Mouse (Mus musculus): ENCODE data around the gene Trrap.

DNA sequence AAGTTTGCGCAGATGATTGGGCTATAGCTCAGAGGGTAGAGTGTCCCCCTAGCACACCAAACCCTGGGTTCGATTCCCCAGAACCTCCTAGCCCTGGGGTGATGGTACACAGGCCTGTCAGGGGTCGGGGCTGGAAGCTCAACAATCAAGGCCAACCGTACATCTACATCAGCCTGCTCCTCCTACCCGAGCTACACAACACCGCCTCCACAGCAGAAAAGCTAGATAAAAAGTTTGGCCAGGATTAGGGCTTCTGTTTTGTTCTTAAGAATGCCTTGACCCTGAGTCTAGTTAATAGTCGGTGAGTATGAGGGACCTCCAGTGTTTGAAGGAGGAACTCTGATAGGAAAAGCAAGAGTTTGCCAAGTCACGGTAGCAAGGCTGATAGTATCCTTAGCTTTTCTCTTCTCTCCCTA, 1.5 kb downstream of the Trrap start:
- no peak for TF ChIP-seq FLI1 (IDR thresholded peaks at IDR 0.05; ENCODE audit: low read length)
- TF ChIP-seq GATA1 (IDR thresholded peaks at IDR 0.05; ENCODE audit: borderline replicate concordance, low read length) = no peak

Measured in megakaryocyte, embryonic 14.5 days (primary cell).